Mouse (Mus musculus): ENCODE measurements at regions not wholly inside any gene's neighbourhood (a gene's known extent, or its start where the extent isn't known, plus 50 kb on each side); places are given as distances from the start of the nearest gene placed in this dataset.
"Not testable (repeated sequence)": the region's sequence is repeated elsewhere in the genome, so short reads cannot be mapped to it uniquely, and the experiment has no call there.

DNA sequence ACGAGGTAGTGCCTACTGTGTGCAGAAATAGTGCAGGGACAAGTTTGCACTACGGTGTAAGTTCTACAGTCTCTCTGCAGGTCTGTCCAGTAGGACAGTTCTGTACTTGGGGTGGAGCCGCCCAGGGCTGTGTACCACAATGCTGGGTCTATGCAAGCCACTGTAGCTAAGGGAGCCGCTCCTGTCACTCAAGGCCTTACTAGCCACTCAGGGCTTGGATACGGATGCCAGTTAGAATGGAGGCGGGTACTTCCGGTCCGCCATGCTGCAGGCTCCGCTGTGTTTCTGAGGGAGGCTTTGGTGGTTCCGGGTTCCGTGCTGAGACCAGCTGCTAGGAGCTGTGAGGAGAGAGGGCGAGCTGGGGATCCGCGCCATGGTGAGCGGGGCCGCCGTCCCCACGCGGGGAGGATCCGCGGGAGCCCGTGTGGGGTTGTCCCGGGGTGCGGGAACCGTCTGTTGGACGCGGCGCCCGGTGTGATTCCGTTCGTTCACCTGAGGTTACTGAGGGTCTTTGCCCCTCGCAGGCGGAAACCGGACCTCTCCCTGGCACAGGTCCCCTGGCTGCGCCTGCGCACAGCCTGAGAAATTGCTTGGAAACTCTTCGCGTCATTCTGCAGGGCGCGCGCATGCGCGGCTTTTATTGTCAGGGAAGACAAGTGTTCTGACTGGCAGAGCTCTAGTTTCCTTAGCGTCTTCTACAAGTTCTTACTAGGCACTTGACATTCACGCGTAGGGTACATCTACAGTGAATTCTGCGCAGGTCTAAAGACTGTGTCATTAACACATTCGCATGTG, 51.0 kb upstream of the Zfp873 start:
- Histone ChIP-seq H3K27ac (replicated peaks) (peak overlapping the region; percentile 54), H3K4me2 (replicated peaks) (peak overlapping the region; percentile 40), H3K36me3 (peaks cover 19% of the 10 kb centered on the region), H3K4me3 (peak overlapping the region; percentile 37), H3K9ac (replicated peaks) (0 out of 2 replicates have a peak overlapping the region, but pooled peaks have one; percentile 15)
- not testable (repeated sequence) for H3K4me1 ChIP-seq, H3K9me3 ChIP-seq, H3K27me3 ChIP-seq
- 1% methylated on average over 14 of the region's 48 CpGs for WGBS
- peak; percentile 100 for ATAC-seq (replicated peaks)

All from forebrain, embryonic 15.5 days (tissue).